Mouse (Mus musculus) liver, embryonic 14.5 days (tissue): ENCODE measurements around the gene Pafah1b2.

Source experiments
- CTCF ChIP-seq: IDR thresholded peaks from 2 replicates; pipeline ENCODE4 v1.5.1; 2016; ENCODE audit warnings: antibody characterized with exemption, low read depth, control low read depth
- EP300 ChIP-seq: IDR thresholded peaks from 2 replicates; pipeline ENCODE4 v1.6.1; 2016; ENCODE audit warnings: antibody characterized with exemption, low read depth

- no peak for TF ChIP-seq EP300
- no peak for TF ChIP-seq CTCF
Measured at GRCm38 (mm10) chr9:45946872-45947183, 65.7 kb downstream of the Pafah1b2 start.
